Mouse (Mus musculus) heart, adult 10 weeks (tissue): ENCODE data around the gene Crybg3. TPM values are rescaled to one million over a fixed set of nuclear protein-coding genes. Genes with fewer than 3 reads are reported as not detected.

ENCODE experiments used
- polyA plus RNA-seq: library from polyadenylated mRNA; stranded (reverse); fragments of 350-450 nt; fragmentation: Illumina TruSeq; extraction: RNeasy Lipid Tissue Mini Kit (QIAGEN cat#74804); gene quantifications from one replicate; pipeline ENCODE4 v1.2.3, GENCODE M21; 2014; ENCODE audit warnings: low read depth, low replicate concordance

The Crybg3 gene
- polyA plus RNA-seq, result 33.9 TPM

GRCm38 (mm10) chr16:59600311-59601251 lies at the start of gene Crybg3:
Crybg3 (minus strand) TSS chr16:59600979.

GRCm38 (mm10) chr16:59639102-59639691 lies 38.4 kb upstream of the Crybg3 start, which contains the start of gene Arl6:
Arl6 (minus strand) TSS chr16:59639391.

GRCm38 (mm10) chr16:59471637-59472278 lies 129.0 kb downstream of the Crybg3 start, which contains the start of gene Riox2:
Riox2 (plus strand) TSS chr16:59471775.

Other genes with a start within 250 kb of the Crybg3 start
- gene Olfr209, start 237.0 kb downstream of the Crybg3 start, polyA plus RNA-seq, result not detected
- not detected for gene Gabrr3, start 193.6 kb downstream of the Crybg3 start, polyA plus RNA-seq
- gene Riox2, start 129.2 kb downstream of the Crybg3 start, polyA plus RNA-seq, result 25.6 TPM
- gene Arl6, start 38.4 kb upstream of the Crybg3 start, polyA plus RNA-seq, result 9.2 TPM